Mouse (Mus musculus) right cerebral cortex, postnatal 14 days (tissue): ENCODE results near the gene C130050O18Rik.
A peak's percentile ranks its signal among the peaks of the same experiment; 100 is the strongest.

Experiments used
- DNase-seq: peaks from one replicate; pipeline ENCODE4 v3.0.0; 2022

Gene C130050O18Rik

GRCm38 (mm10) chr5:139432333-139432732, 27.3 kb downstream of the C130050O18Rik start:
- no peak for DNase-seq

- DNase-seq, result no peak
Observed at GRCm38 (mm10) chr5:139432747-139433508, 27.8 kb downstream of the C130050O18Rik start.

- DNase-seq, result no peak
Observed at GRCm38 (mm10) chr5:139433842-139434568, 28.9 kb downstream of the C130050O18Rik start.

- peak; percentile 63 for DNase-seq
Observed at GRCm38 (mm10) chr5:139434940-139435339, 29.9 kb downstream of the C130050O18Rik start.

- DNase-seq, result no peak
Observed at GRCm38 (mm10) chr5:139437769-139438168, 32.7 kb downstream of the C130050O18Rik start.

- no peak for DNase-seq
Observed at GRCm38 (mm10) chr5:139438440-139438839, 33.4 kb downstream of the C130050O18Rik start.

GRCm38 (mm10) chr5:139440451-139440850, 35.4 kb downstream of the C130050O18Rik start:
- no peak for DNase-seq

GRCm38 (mm10) chr5:139440926-139441725, 36.0 kb downstream of the C130050O18Rik start:
- DNase-seq, result no peak

GRCm38 (mm10) chr5:139441726-139442018, 36.6 kb downstream of the C130050O18Rik start:
- DNase-seq, result no peak

- no peak for DNase-seq
Observed at GRCm38 (mm10) chr5:139442428-139442827, 37.3 kb downstream of the C130050O18Rik start.

- DNase-seq, result no peak
Observed at GRCm38 (mm10) chr5:139442962-139443361, 37.9 kb downstream of the C130050O18Rik start.

- DNase-seq, result no peak
Observed at GRCm38 (mm10) chr5:139445258-139445657, 40.2 kb downstream of the C130050O18Rik start.

- no peak for DNase-seq
Observed at GRCm38 (mm10) chr5:139448025-139448424, 42.9 kb downstream of the C130050O18Rik start.

GRCm38 (mm10) chr5:139449161-139449791, 44.2 kb downstream of the C130050O18Rik start:
- no peak for DNase-seq

GRCm38 (mm10) chr5:139449926-139450325, 44.8 kb downstream of the C130050O18Rik start:
- no peak for DNase-seq

- no peak for DNase-seq
Observed at GRCm38 (mm10) chr5:139453031-139453430, 48.0 kb downstream of the C130050O18Rik start.

GRCm38 (mm10) chr5:139455166-139455565, 50.1 kb downstream of the C130050O18Rik start:
- no peak for DNase-seq

- no peak for DNase-seq
Observed at GRCm38 (mm10) chr5:139457241-139457640, 52.2 kb downstream of the C130050O18Rik start.

GRCm38 (mm10) chr5:139459938-139460337, 54.9 kb downstream of the C130050O18Rik start:
- DNase-seq, result no peak

GRCm38 (mm10) chr5:139460384-139461067, 55.4 kb downstream of the C130050O18Rik start, which contains the start of gene 3110082I17Rik:
Gene 3110082I17Rik (minus strand): TSS chr5:139460527.
- peak; percentile 99 for DNase-seq

- DNase-seq, result no peak
Observed at GRCm38 (mm10) chr5:139464874-139465273, 59.8 kb downstream of the C130050O18Rik start.
